Mouse (Mus musculus) heart, adult 8-10 months (tissue): Measurements from ENCODE around the gene Fam19a3. TPM values are rescaled to one million over a fixed set of nuclear protein-coding genes. Genes with fewer than 3 reads are reported as not detected.
"Not testable (repeated sequence)": the region's sequence is repeated elsewhere in the genome, so short reads cannot be mapped to it uniquely, and the experiment has no call there.

ENCODE experiments used
- DNase-seq: peaks from one replicate; pipeline ENCODE4 v3.0.0; 2022; ENCODE audit warnings: low spot score
- total RNA-seq, 4 experiments: library from RNA; stranded (reverse); gene quantifications; 2 replicates each; pipeline ENCODE4 v1.2.4; 2022

Fam19a3 gene
- total RNA-seq = 1 to 10 TPM in 3 of 4 experiments, under 1 TPM in 1; 0.72 to 2.1 (median 1.2) TPM

DNA sequence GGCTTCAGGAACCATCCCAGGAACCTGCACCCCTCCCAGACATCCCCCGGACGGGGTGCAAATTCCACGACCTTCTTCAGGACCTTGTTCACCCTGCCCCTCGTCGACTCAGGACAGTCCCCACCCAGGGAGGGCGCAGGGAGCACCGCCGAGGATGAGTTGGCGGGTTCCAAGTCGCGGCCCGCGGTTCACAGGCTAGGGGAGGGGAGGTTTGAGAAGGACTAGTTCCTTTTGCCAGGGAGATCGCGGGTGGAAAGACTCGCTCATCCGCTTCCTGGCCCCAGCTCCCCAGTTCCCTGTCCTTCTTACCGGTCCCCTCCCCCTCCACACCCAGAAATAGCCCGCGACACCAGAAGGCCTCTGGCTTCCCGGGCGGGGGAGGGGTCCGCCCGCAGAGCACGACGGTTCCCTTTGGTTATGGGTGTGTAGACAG lies at the start of gene Fam19a3:
Fam19a3 (minus strand) TSS at position 370 of the 433 bp plus-strand sequence.
- peak; percentile 60 for DNase-seq

DNA sequence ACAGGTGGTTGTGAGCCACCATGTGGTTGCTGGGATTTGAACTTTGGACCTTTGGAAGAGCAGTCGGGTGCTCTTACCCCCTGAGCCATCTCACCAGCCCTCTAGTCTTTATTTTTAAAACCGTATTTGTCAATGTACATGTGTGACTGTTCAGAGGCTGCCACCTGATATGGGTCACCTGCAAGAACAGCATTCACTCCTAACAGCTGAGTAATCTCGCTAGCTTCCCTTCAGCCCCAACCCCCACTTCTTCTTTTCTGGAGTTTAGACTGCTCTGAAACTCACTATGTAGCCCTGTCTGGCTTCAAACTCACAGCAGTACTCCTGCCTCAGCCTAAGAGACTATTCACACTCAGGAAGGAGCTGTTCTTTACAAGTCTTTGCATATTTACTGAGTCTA lies 40.8 kb upstream of the Fam19a3 start:
- DNase-seq = no peak

DNA sequence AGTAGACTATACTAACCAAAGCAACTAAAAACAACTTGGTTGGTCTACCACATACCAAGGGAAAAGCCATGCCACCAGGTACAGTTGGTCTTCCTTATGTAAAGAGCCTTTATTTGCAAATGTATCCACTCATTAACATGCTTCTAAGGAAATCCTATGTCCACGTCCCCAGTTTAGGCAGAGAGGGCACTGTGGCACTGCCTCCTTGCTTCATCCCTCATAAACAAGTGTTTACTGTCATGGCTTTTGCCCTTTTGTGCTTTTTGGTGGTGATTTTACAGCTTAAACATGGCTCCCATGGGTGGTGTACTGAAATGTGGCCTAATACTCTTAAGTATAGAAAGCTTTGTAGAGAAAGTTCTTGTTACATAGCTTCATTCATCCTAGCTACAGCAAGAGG lies 38.8 kb upstream of the Fam19a3 start:
- no peak for DNase-seq

DNA sequence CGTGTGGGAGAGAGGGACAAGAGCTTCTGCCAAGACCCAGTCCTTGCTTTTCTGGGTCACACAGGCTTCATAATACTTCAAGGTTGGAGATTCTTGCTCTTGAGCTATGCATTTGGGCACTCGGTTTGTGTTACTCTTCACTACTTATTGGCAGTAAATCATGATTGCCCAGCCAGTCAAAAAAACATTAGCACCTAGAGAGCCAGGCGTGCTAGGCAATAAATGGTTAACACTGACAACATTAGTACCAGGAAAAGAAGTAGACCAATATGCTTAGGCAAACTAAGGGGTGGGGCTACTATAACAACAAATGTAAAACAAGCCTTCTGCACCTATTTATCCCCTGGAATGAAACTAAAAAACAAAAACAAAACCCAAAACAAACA lies 37.1 kb upstream of the Fam19a3 start:
- no peak for DNase-seq

DNA sequence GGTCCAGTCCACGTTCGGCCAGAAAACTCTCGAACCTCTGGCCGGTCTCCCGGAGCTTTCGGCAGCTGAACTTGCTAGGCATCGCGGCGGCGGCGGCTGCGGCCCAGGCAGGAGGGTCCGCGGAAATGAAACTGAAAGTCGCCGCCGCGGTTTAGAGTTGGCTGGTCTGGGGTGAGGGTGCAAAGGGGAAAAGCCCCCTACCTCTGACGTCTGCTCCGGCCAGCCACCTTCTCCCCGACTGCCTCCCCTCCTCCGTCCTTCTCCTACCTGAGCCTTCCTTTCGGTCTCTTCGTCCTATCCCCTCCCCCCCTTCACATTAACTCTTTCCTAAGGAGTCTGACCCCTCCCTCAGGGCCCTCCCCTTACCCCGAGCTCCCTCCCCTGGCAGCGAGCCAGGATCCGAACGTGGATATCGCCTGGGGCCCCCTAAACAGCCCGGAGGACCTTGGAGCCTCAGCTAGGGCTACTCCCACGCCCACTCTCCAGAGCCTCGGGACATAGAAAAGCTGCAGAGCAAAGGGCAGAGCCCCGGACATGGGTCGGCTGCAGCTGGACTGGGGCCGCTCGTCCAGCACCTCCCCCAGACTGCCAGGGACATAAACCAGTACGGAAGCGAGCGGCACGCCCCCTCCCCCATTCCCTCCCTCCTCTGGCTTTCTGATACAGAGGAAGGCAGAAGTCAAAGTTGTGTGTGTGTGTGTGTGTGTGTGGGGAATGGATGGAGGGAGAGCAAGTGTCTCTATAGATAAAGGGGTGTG lies 36.5 kb upstream of the Fam19a3 start, which contains the start of gene Mov10:
Mov10 (minus strand) TSS at position 573 of the 758 bp plus-strand sequence.
- DNase-seq = peak; percentile 57

DNA sequence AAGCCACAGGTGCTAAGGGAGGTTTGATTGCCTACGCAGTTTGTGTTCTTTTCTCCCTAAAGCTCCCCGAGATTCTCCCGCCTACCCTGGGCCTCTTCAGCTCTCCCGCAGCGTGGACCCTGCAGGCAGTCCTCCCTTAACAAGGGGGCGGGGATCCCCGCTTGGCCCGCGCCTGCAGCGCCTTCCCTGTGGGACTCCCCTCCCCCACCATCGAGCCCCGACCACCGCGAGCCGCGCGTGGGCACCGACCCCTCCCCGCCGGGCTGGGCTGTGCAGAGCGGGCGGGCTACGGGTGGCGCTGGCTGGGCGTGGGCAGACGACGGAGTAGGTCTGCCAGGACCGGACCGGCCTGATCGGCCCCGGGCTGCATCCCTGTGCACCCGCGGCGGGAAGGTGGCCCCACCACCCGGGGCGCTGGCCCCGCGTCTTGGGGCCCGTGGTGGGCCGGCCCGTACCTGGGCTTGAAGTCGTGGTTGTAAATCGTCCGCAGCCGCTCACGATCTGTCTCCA lies 35.9 kb upstream of the Fam19a3 start:
- peak; percentile 30 for DNase-seq

DNA sequence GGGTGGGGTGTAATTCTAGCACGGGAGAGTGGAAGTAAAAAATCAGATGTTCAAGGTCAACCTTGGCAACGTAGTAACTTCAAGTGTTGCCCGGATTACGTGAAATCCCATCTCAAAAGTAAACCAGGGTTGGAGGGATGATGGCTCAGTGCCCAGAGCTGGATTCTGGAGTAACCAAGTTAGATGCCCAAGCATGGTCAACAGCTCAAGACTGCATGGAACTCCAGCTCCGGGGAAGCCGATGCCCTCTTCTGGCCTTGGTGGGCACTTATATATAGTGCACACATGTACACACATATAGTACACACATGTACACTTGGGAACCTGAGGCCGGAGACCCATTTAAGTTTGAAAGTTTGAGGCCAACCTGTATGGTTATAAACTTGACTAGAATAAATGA lies 34.5 kb upstream of the Fam19a3 start:
- DNase-seq = no peak

DNA sequence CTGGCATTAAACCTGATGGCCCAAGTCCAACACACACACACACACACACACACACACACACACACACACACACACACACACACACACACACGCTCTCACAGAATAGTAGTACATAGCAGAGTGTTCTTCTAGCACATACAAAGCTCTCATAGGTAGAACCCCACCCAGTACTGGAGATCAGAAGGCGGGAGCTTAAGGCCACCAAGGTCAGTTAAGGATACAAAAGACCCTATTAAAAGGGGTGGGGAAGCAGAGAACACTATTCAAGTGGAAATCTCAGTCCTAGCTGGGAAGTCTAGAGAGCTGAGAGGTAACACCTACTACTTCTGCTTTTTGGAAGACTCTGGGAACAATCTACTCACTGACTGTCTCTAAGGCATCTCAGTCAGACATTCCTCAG lies 33.7 kb upstream of the Fam19a3 start:
- DNase-seq = no peak

DNA sequence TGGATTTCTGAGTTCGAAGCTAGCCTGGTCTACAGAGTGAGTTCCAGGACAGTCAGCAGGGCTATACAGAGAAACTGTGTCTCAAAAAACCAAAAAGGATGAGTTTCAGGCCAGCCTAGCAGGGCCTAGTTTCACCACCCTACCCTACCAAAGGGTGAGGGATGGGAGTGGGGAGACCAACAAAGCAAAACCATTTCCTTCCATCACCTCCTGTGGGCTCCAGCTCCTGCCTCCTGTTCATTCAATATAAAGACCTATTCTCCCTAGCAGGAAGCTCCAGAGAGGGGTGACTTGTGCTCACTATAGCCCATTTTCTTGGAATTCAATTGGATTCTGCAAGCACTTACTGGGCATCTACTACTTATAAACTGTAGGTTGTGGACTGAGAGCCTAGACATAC lies 33.1 kb upstream of the Fam19a3 start:
- DNase-seq = no peak

DNA sequence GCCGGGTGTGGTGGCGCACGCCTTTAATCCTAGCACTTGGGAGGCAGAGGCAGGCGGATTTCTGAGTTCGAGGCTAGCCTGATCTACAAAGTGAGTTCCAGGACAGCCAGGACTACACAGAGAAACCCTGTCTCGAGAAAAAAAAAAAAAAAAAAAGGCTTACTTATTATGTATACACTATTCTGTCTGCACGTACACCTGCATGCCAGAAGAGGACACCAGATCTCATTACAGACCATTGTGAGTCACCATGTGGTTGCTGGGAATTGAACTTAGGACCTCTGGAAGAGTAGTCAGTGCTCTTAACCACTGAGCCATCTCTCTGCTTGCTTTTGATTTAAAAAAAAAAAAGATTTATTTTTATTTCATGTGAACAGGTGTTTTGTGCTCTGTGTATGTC lies 31.6 kb upstream of the Fam19a3 start:
- not testable (repeated sequence) for DNase-seq

DNA sequence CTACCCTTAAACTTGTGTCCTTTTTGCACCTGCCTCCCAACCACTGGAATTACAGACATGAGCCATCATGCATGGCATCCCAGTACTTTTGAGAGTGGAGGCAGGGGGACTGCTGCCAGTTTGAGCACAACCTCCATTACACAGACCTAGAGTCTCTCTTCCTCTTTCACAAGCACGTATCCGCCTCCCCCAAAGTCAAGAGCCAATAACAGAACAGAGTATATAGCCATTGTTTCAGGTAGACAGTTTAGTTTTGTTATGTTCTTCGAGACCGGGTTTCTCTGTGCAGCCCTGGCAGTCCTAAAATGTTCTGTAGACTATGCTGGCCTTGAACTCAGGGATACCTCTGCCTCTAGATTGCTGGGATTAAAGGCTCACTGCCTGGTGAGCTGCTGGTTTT lies 30.6 kb upstream of the Fam19a3 start:
- DNase-seq = no peak

DNA sequence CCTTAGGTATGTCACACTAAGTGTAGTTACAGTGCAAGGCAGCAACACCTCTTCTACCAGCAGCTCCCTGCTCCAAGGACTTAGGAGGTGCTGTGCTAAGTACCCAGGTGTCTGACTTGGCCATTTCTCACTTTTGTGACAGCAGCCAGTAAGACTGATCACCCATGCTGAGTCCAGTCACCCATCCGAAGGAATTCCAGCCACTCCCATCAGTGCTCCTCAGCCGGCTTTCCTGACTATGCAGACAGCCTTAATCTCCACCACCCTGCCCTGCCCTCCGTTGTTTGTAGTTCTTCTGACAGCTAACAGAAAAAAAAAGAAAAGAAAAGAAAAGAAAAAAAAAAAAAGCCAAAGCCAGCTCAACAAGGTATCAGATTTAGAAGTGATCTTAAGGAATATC lies 30.1 kb upstream of the Fam19a3 start:
- no peak for DNase-seq

DNA sequence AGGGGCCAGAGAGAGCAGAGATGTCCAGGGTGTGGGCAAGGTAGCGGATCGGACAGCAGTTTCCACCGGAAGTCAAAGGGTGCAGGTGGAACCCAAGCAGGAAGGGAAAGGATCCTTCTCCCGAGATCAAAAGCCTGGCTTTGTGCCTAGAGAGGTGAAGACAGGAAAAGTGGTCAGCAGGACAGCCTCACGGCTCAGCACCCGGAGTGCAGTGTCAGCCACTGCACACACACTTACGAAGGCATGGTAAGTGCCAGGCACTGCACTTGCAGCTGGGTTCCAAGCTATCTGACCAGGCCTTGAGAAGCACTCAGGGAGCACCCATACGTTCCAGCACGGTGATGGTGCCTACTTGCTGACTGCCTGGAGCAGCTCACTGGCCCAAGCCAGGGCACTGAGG lies 23.9 kb upstream of the Fam19a3 start:
- DNase-seq = no peak

DNA sequence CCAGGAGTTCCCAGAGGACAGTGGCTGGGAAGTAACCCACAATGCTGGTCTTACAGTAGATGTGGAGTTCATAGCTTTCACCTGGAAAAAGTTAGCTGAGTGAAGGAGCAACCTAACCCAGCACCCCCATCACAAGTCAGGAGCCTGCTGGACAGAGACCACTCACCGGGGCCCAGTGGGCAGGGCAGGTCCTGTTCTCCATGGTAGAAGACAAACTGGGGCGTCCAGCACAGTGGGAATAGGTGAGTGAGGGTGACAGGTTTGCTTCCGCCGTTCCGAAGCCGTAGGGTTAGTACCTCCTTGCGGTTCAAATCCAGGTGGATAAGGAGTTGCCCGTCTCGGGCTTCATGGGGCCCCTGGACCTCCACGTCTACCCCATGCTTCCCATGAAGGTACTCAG lies 22.7 kb upstream of the Fam19a3 start:
- no peak for DNase-seq

DNA sequence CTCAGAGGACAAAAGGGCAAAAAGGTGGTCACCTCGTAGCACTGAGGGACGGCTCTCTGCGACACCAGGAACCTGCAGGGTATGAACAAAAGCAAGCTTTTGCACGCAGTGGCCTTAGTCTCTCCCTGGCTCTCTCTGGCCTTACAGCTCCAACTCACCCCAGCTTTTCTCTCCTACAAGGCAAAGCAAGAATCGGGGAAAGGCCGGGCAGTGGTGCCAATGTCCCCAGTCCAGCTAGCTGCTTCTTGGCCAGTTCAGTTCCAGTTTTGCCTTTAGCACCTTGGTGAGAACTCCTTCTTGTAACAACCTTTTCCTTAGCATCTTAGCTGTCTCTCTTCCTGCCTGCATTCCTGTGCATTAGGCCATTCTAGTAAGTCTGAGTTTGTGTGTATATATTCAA lies 19.8 kb upstream of the Fam19a3 start:
- DNase-seq = no peak

DNA sequence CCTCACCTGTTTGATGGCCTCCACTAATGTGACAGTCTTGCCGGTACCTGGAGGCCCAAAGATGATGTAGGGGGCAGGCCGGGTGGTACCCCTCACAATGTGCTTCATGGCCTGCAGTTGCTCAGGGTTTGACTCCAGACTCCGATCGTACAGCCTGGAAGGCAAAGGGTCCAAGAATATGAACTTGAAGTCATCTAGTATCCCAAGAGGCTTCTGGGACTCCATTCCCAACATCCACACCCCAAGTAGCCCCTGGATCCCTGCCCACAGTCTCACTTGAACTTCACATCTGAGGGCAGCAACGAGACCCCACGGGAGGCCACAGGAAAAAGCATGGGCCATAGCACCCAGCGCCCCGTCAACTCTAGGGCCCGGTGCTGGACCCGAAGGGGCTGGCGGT lies 19.0 kb upstream of the Fam19a3 start:
- DNase-seq = no peak

DNA sequence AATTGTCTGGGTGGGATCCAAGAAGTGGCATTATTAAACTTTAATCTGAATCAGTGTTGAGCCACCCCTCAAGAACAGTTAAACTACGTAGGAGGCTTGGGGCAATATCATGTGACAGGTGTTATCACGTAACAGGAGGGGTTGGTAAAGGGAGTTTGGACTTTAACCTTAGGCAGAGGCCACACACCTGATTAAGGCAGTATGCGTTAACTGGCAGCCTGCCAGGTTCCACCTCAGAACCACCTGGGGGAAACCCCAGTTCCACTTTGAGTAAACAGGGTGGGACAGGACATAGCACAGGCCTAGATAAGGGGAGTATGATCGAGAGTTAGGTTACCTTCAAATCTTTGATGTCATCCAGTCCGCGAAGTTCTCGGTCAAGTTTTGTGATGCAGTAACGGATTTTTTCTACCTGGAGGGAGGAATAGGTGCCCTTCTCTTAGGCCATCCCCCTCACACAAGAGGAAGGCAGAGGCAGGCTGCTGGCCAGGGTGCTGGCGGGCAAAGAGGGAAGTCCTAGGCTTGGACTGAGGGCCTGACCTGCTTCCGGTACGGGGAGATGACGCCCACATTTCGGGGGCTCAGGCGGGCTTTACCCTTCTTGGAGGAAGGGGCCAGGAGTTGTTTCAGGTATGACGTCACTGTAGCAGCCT lies 14.9 kb upstream of the Fam19a3 start:
- DNase-seq = no peak

DNA sequence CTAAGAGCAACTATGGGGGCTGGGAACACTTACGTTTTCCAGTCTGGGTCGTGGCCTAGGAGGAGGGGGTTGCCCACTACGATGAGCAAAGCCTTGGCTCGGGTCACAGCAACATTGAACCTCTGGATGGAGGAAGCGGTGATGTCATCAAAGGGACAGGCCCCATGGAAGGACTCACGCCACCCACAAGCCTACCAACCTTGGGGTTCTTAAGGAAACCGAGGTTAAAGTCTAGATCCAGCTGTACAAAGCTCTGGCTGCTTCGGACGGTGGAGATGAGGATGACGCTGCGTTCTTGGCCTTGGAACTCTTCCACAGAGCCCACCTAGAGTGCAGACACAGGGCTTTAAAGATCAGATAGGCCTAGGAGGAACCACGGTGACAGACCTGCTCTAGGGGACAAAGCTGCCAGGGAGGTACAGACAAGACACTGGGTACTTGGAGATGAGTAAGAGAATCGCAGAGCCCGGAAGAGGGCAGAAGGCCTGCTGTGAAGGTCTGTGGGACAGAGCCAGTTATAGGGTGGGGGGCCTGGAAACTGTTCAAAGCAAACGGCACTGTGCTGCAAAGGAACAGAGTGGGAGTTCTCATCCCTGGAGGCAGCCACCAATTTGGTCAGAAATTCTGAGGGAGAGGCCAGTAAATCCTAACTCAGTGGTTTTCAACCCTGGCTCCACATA lies 14.2 kb upstream of the Fam19a3 start:
- DNase-seq = no peak

DNA sequence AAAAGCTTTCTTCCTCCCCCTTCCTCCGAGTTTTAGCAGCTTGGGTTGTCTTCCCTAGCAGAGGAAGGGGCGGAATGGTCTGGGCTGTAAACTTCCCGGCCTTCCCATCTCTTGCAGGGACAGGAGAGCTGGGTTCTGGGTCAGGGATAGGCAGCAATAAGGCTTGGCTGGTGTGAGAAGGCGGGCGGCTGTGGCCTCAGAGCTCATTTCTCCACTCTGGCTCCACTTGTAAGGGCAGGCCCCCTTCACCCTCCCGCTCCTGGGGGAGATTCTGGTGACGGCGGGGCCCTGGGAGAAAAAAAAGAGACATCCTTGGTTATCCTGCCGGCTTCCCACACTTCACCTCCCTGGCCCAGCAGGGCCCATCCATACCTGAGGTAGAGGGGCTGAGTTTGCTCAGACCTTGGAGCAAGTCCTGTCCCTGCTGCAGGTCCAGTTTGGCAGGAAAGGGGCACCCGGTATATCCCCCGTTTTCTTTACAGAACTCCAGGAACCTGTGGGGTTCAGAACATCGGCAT lies 13.4 kb upstream of the Fam19a3 start:
- no peak for DNase-seq

DNA sequence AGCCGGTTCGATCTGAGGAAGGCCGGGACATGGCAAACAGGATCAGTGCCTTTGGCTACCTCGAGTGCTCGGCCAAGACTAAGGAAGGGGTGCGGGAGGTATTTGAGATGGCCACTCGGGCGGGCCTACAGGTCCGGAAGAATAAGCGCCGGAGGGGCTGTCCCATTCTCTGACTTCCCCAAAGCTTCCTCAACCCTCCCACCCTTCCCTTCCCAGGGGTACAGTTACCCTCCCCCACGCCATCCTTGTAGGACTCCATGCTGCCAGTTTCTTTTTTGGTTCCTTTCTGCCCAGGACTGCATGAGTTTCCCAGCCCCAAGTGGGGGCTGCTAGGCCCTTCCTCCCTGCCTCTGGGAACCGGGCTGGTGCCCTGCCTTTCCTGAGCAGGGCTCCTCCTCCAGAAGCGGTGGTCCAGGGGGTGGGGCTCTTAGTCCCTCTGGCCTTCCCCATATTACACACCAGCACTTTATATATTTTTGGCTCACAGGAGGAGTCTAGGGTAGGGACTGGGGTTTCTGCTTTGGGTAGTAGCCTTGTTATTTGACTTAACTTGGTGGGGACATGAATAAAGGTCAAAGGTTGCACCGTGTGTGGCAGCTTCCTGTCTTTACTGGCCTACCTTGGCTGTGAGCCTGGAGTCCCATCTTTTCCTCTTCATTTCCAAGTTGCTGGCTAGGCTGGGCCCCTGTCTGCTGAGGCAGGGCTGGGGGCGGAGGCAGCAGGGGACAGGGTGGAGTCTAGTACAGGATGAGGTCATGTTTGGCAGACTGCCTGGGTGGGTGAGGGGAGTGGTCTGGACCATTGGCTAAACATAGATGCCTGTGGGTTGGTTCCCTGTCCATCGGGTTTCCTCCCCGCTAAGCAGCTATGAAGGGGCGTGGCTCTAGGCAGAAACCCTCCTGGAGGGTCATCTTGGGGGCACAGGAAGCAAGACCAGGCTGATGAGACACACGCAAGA lies 12.5 kb upstream of the Fam19a3 start:
- peak; percentile 97 for DNase-seq
